Mouse (Mus musculus) kidney, postnatal 0 days (tissue): ENCODE results near the gene Slc7a7. TPM values are rescaled to one million over a fixed set of nuclear protein-coding genes. Genes with fewer than 3 reads are reported as not detected.

Experiments
- ATAC-seq: fragments of 200-750 bp; cut with Nextera tagmentation; replicated peaks from 2 replicates; pipeline ENCODE4 v1.8.0; 2017; ENCODE audit warnings: low read depth, moderate number of reproducible peaks, moderate TSS enrichment, moderate library complexity; ENCODE audit not compliant: low FRiP score
- DNase-seq: peaks from one replicate; pipeline ENCODE4 v3.0.0-alpha.2; 2016; ENCODE audit warnings: low spot score
- H3K27ac ChIP-seq: fragments of 300-500 bp; sonication (generic); 2 replicates; pipeline ENCODE4 v1.5.1; 2014; ENCODE audit warnings: mild to moderate bottlenecking
- H3K27me3 ChIP-seq: fragments of 300-500 bp; sonication (generic); 2 replicates; pipeline ENCODE4 v1.6.1; 2014; ENCODE audit warnings: low read length, mixed read lengths; ENCODE audit not compliant: insufficient read depth
- H3K36me3 ChIP-seq: fragments of 300-500 bp; sonication (generic); 2 replicates; pipeline ENCODE4 v1.6.1; 2014; ENCODE audit warnings: low read length, mixed read lengths; ENCODE audit not compliant: insufficient read depth
- H3K4me1 ChIP-seq: fragments of 300-500 bp; sonication (generic); replicated peaks from 2 replicates; pipeline ENCODE4 v1.6.1; 2014; ENCODE audit warnings: antibody characterized with exemption, low read length, mixed read lengths; ENCODE audit not compliant: insufficient read depth
- H3K4me2 ChIP-seq: fragments of 300-500 bp; sonication (generic); 2 replicates; pipeline ENCODE4 v1.6.1; 2014; ENCODE audit warnings: mild to moderate bottlenecking, low read length, moderate library complexity, mixed read lengths
- H3K4me3 ChIP-seq: fragments of 300-500 bp; sonication (generic); replicated peaks from 2 replicates; pipeline ENCODE4 v1.5.1; 2014; ENCODE audit warnings: low read depth, low read length
- H3K9ac ChIP-seq: fragments of 300-500 bp; sonication (generic); 2 replicates; pipeline ENCODE4 v1.6.1; 2014; ENCODE audit warnings: low read depth, low read length
- H3K9me3 ChIP-seq: fragments of 300-500 bp; sonication (generic); replicated peaks from 2 replicates; pipeline ENCODE4 v1.6.1; 2016; ENCODE audit warnings: low read length, inconsistent platforms, mixed read lengths
- CTCF ChIP-seq: IDR thresholded peaks from 2 replicates; pipeline ENCODE4 v1.5.1; 2016; ENCODE audit warnings: antibody characterized with exemption, low read depth, mild to moderate bottlenecking, moderate library complexity
- WGBS: fragments of 180-500 bp; shearing (Covaris S2); extraction: QIAGEN DNeasy Blood & Tissue Kit; methylation state at CpG from one replicate; pipeline ENCODE4 v1.1.7; 2014; 5-methylcytosine and 5-hydroxymethylcytosine counted together
- polyA plus RNA-seq: library from polyadenylated mRNA; unstranded; fragments of >200 nt; fragmentation: Nextera tagmentation; extraction: Ambion mirVana; gene quantifications from 2 replicates; pipeline ENCODE4 v1.2.1, GENCODE M21; 2015

Slc7a7 gene
- polyA plus RNA-seq, 1 experiment from 2014 or later: 27.8 TPM

DNA sequence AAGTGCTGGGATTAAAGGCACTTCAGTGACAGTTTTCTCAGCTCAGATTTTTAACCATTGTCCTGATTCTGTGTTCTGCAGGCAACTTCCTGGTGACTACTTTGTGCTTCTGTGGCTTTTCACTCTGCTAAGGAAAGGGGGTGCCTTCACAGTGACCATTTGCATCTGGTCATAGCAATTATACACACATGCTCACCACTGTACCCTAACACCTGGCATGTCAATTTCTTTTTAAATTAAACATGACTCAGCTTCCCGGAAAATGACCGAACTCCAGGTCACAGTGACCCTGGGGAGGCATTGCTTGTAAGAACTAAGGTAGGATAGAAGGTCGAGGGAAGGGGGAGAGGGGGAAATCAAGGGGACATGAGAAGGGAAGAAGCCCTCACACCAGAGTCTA, 23.8 kb downstream of the Slc7a7 start:
- ATAC-seq: no peak
- no peak for TF ChIP-seq CTCF
- Histone ChIP-seq H3K4me2 (no peak overlapping the region), H3K9ac (no peak overlapping the region), H3K4me1 (peaks cover 6% of the 10 kb centered on the region; the same call in 1 of the 2 replicates), H3K36me3 (no peaks in the 10 kb centered on the region), H3K4me3 (no peak overlapping the region), H3K27me3 (no peaks in the 10 kb centered on the region), H3K9me3 (no peaks in the 10 kb centered on the region), H3K27ac (no peak overlapping the region)
- whole genome bisulfite sequencing: 79% methylated on average over 3 of the region's 3 CpGs
- no peak for DNase-seq

DNA sequence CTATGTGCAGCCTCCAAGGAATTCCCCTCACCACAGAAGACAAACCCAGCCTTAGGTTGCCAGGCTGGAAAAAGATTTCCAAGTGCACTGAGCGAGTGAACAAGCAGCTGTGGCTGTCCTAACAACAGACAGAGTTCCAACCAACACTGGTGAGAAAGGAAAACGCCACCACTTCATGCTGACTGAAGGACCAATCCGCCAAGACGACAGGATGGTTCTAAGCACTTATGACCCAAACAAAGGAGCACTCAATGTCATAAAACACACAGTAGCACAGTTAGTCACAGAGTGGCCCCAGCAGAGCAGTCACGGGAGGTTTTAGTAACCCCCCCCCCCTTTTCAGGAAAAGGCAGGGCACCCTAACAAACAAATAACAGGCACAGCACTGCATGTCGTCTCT, 26.7 kb downstream of the Slc7a7 start:
- WGBS: 52% methylated on average over 6 of the region's 6 CpGs
- peaks cover 13% of the 10 kb centered on the region for H3K4me1 ChIP-seq
- no peak overlapping the region for H3K4me3 ChIP-seq
- H3K27ac ChIP-seq: no peak overlapping the region
- no peak for DNase-seq
- H3K27me3 ChIP-seq: no peaks in the 10 kb centered on the region
- no peaks in the 10 kb centered on the region for H3K36me3 ChIP-seq
- no peak overlapping the region for H3K4me2 ChIP-seq
- no peak for ATAC-seq
- H3K9ac ChIP-seq: no peak overlapping the region
- no peaks in the 10 kb centered on the region for H3K9me3 ChIP-seq
- TF ChIP-seq CTCF: no peak

DNA sequence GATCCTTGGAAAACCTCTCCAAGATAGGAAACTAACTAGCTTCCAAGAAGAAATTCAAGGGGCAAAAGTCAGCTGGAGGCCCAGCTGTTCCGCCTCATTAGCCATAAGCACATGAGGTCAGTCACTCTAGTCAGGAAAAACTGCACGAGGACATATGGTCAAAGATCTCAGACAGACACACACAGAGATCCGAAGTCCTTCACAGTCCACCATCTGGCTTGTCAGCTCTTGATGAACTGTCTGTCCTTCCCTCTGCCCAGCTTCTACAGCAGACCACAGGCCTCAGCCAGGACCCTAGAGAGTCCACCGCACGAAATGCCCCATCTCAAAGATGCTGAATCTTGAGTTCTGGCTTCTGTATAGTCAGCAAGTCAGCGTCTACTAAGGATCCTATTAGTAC, 30.0 kb downstream of the Slc7a7 start:
- ATAC-seq: peak; percentile 88
- H3K36me3 ChIP-seq: no peaks in the 10 kb centered on the region
- no peak for TF ChIP-seq CTCF
- H3K27ac ChIP-seq: peak overlapping the region; percentile 68; the same call in 1 of the 2 replicates
- no peak overlapping the region for H3K4me3 ChIP-seq
- H3K4me1 ChIP-seq: peaks cover 25% of the 10 kb centered on the region
- DNase-seq: peak; percentile 79
- WGBS: 30% methylated on average over 6 of the region's 6 CpGs
- no peak overlapping the region for H3K9ac ChIP-seq
- H3K4me2 ChIP-seq: no peak overlapping the region
- no peaks in the 10 kb centered on the region for H3K27me3 ChIP-seq
- no peaks in the 10 kb centered on the region for H3K9me3 ChIP-seq

DNA sequence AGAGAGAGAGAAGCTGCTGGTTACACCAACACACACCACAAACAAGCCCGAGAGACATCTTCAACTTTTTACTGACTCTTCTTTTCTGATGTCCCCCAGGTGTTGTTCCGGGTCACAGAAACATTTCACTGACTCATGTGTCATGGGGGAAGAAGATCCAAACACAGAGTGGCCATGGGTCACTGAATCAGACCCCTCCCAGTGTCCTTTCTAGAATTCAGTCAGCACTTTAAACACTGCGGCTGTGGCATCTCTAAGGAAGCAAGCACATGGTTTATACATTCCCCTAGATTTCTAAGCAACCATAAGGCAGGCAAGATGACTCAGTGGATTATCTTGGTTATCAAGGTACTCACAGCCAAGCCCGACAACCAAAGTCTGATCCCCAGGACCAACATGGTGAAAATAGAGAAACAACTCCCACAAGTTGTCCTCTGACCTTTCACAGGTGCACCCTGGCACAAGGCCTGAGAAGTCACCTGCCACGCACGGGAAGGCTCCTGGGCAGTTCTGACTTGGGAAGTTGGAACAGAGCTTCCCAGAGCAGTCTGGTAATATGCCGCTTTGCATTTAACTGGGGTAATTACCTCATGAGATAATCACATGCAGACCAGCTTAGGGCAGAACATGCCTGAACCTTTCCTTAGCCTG, 31.5 kb downstream of the Slc7a7 start:
- H3K4me2 ChIP-seq: no peak overlapping the region
- no peaks in the 10 kb centered on the region for H3K36me3 ChIP-seq
- peak; percentile 48 for ATAC-seq
- no peak for TF ChIP-seq CTCF
- no peaks in the 10 kb centered on the region for H3K9me3 ChIP-seq
- peaks cover 34% of the 10 kb centered on the region for H3K4me1 ChIP-seq
- no peak overlapping the region for H3K9ac ChIP-seq
- 52% methylated on average over 7 of the region's 7 CpGs for WGBS
- no peak for DNase-seq
- no peaks in the 10 kb centered on the region for H3K27me3 ChIP-seq
- no peak overlapping the region for H3K4me3 ChIP-seq
- H3K27ac ChIP-seq: peak overlapping the region; percentile 68

DNA sequence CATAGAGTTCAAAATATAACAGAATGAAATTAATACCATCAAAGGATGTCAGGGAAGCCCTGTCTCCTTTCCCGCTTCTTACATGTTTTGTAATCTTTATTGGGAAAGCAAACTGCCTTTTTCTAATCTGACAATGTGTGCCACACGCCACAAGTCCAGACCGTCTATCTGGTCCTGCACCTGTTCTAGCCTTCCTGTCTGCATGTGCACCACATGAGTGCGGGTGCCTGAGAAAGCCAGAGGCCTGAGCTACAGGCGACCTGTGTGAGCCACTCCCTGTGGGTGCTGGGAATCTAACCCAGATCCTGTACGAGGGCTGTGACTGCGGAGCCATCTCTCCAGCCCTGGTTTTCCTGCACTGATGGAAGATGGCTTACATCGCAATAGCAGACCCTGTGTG, 33.2 kb downstream of the Slc7a7 start:
- Histone ChIP-seq H3K27me3 (no peaks in the 10 kb centered on the region), H3K4me3 (no peak overlapping the region), H3K36me3 (no peaks in the 10 kb centered on the region), H3K9ac (no peak overlapping the region), H3K9me3 (no peaks in the 10 kb centered on the region), H3K27ac (no peak overlapping the region), H3K4me2 (no peak overlapping the region), H3K4me1 (peaks cover 34% of the 10 kb centered on the region)
- no peak for TF ChIP-seq CTCF
- DNase-seq (no peak), ATAC-seq (no peak)
- 91% methylated on average over 8 of the region's 8 CpGs for WGBS

DNA sequence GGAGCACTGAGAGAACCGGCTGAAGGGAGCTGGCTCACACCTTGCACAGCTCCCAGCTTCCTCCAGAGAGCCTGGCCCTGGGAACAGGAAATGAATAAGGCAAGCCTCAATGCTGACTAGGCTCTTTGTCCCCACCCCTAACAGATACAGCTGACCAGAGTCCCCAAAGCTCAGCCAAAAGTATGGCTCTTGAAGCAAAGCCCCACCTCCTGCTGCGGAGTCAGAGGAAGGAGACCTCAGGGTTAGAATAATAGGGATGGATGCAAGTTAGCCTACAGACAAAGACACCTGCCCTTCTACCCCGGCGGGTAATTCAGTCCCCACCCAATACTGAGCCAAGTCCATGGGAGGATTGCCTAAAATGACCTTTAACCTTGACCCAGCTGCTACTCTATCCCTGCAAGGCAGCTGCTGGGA, 34.2 kb downstream of the Slc7a7 start:
- Histone ChIP-seq H3K9ac (no peak overlapping the region), H3K4me1 (peaks cover 34% of the 10 kb centered on the region), H3K27ac (peak overlapping the region; percentile 60; the same call in 1 of the 2 replicates), H3K4me2 (no peak overlapping the region), H3K9me3 (no peaks in the 10 kb centered on the region), H3K36me3 (no peaks in the 10 kb centered on the region), H3K27me3 (no peaks in the 10 kb centered on the region), H3K4me3 (no peak overlapping the region)
- peak; percentile 61 for DNase-seq
- ATAC-seq: no peak
- WGBS: 24% methylated on average over 4 of the region's 4 CpGs
- TF ChIP-seq CTCF: no peak

DNA sequence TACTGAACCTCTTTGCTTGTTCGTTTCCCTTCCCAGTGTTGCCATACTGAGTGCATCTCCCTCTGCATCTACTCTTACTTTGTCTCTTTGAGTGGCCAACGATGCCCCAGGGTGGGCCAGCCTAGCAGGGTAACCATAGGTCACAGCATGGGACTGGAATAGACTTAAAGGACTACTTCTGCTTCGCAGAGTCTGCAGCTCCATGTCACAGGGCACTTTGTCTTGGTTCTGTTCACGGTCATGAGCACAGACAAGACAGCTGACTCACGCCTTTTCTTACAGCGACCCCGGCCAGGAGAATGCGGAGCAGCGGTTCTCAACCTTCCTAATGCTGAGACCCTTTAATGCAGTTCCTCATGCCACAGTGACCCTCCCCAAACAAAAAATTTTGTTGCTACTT, 34.9 kb downstream of the Slc7a7 start:
- Histone ChIP-seq H3K9me3 (no peaks in the 10 kb centered on the region), H3K9ac (no peak overlapping the region), H3K36me3 (no peaks in the 10 kb centered on the region), H3K27me3 (no peaks in the 10 kb centered on the region), H3K27ac (no peak overlapping the region), H3K4me1 (peaks cover 34% of the 10 kb centered on the region), H3K4me2 (no peak overlapping the region), H3K4me3 (no peak overlapping the region)
- ATAC-seq: no peak
- no peak for TF ChIP-seq CTCF
- WGBS: 59% methylated on average over 9 of the region's 9 CpGs
- DNase-seq: no peak
